Mouse (Mus musculus) yolk sac, embryonic 10.5 days (tissue): ENCODE data around the gene Scgb2b2.

Experiments used
- DNase-seq: peaks from one replicate; pipeline ENCODE4 v3.0.0-alpha.2; 2017; ENCODE audit warnings: low spot score

Scgb2b2 gene

DNA sequence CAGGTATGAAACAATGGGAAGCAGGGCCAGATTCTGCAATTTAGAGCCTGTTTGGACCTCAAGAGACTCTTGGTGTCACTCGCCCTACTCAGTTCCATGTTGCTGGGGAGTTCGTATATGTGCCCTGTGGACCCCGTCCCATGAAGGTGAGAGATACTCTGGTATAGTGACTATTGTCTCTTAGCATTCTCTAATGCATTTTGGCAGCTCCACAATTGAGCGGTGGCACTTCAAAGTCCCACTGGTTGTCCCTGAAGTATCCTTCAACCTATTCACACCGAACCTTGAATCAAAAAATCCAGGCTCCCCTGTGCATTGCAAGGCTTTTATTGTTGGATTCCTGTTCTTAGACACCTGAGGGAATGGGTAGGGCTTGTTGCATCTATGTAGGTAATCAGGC, at the start of gene Scgb2b2:
Gene Scgb2b2 (plus strand): TSS at position 301 of the 400 bp plus-strand sequence.
- DNase-seq = no peak

- no peak for DNase-seq
These were observed 1.4 kb downstream of the Scgb2b2 start, which contains the start of gene Scgb1b2 for GRCm38 (mm10) chr7:31291721-31292120. Scgb1b2 (minus strand) TSS chr7:31291821.
